Mouse (Mus musculus) forebrain, embryonic 15.5 days (tissue): Measurements from ENCODE around the gene Sdccag8. TPM values are rescaled to one million over a fixed set of nuclear protein-coding genes. Genes with fewer than 3 reads are reported as not detected.

Experiments used
- ATAC-seq: fragments of 200-750 bp; cut with Nextera tagmentation; replicated peaks from 2 replicates; pipeline ENCODE4 v1.8.0; 2017; ENCODE audit warnings: mild to moderate bottlenecking, moderate TSS enrichment, moderate library complexity
- H3K27ac ChIP-seq: fragments of 300-500 bp; sonication (generic); replicated peaks from 2 replicates; pipeline ENCODE4 v1.5.1; 2015; ENCODE audit warnings: mild to moderate bottlenecking, inconsistent platforms
- H3K27me3 ChIP-seq: fragments of 300-500 bp; sonication (generic); 2 replicates; pipeline ENCODE4 v1.6.1; 2015; ENCODE audit warnings: inconsistent platforms
- H3K36me3 ChIP-seq: fragments of 300-500 bp; sonication (generic); 2 replicates; pipeline ENCODE4 v1.6.1; 2015; ENCODE audit warnings: mild to moderate bottlenecking, inconsistent platforms
- H3K4me1 ChIP-seq: fragments of 300-500 bp; sonication (generic); 2 replicates; pipeline ENCODE4 v1.6.1; 2015; ENCODE audit warnings: inconsistent platforms
- H3K4me2 ChIP-seq: fragments of 300-500 bp; sonication (generic); replicated peaks from 2 replicates; pipeline ENCODE4 v1.6.1; 2015; ENCODE audit warnings: mild to moderate bottlenecking, inconsistent platforms
- H3K4me3 ChIP-seq: fragments of 300-500 bp; sonication (generic); 2 replicates; pipeline ENCODE4 v1.5.1; 2015; ENCODE audit warnings: mild to moderate bottlenecking, inconsistent platforms
- H3K9ac ChIP-seq: fragments of 300-500 bp; sonication (generic); replicated peaks from 2 replicates; pipeline ENCODE4 v1.6.1; 2015; ENCODE audit warnings: mild to moderate bottlenecking, inconsistent platforms
- H3K9me3 ChIP-seq: fragments of 300-500 bp; sonication (generic); 2 replicates; pipeline ENCODE4 v1.6.1; 2016; ENCODE audit warnings: inconsistent platforms
- WGBS: fragments of 180-500 bp; shearing (Covaris S2); methylation state at CpG from one replicate; pipeline ENCODE4 v1.1.7; 2015; ENCODE audit warnings: mixed read lengths; 5-methylcytosine and 5-hydroxymethylcytosine counted together
- polyA plus RNA-seq: library from polyadenylated mRNA; unstranded; fragments of >200 nt; fragmentation: Nextera tagmentation; extraction: Ambion mirVana; gene quantifications from 2 replicates; pipeline ENCODE4 v1.2.1, GENCODE M21; 2015

Sdccag8 gene
- polyA plus RNA-seq, 1 experiment from 2014 or later = 33.8 TPM

GRCm38 (mm10) chr1:177022751-177023150, 208.3 kb downstream of the Sdccag8 start:
- H3K9ac ChIP-seq = no peak overlapping the region
- H3K9me3 ChIP-seq = no peaks in the 10 kb centered on the region
- no peaks in the 10 kb centered on the region for H3K4me1 ChIP-seq
- WGBS = 77% methylated on average over 3 of the region's 3 CpGs
- no peak overlapping the region for H3K4me2 ChIP-seq
- H3K27ac ChIP-seq = no peak overlapping the region
- no peaks in the 10 kb centered on the region for H3K27me3 ChIP-seq
- peaks cover 19% of the 10 kb centered on the region for H3K36me3 ChIP-seq
- no peak for ATAC-seq
- no peak overlapping the region for H3K4me3 ChIP-seq

GRCm38 (mm10) chr1:177027706-177028105, 213.2 kb downstream of the Sdccag8 start:
- Histone ChIP-seq H3K9me3 (no peaks in the 10 kb centered on the region), H3K27me3 (no peaks in the 10 kb centered on the region), H3K4me1 (peaks cover 5% of the 10 kb centered on the region; the same call in 1 of the 2 replicates), H3K9ac (no peak overlapping the region), H3K4me3 (no peak overlapping the region), H3K36me3 (peaks cover 22% of the 10 kb centered on the region), H3K4me2 (no peak overlapping the region), H3K27ac (peak overlapping the region; percentile 52; the same call in 1 of the 2 replicates)
- WGBS = 83% methylated on average over 3 of the region's 3 CpGs
- no peak for ATAC-seq

GRCm38 (mm10) chr1:177029032-177029431, 214.6 kb downstream of the Sdccag8 start:
- Histone ChIP-seq H3K27me3 (no peaks in the 10 kb centered on the region), H3K27ac (no peak overlapping the region), H3K4me3 (no peak overlapping the region), H3K9me3 (no peaks in the 10 kb centered on the region), H3K4me1 (peaks cover 5% of the 10 kb centered on the region; the same call in 1 of the 2 replicates), H3K9ac (no peak overlapping the region), H3K36me3 (peaks cover 13% of the 10 kb centered on the region), H3K4me2 (no peak overlapping the region)
- ATAC-seq = no peak
- 88% methylated on average over 2 of the region's 2 CpGs for WGBS

GRCm38 (mm10) chr1:177030669-177031068, 216.2 kb downstream of the Sdccag8 start:
- no peak overlapping the region for H3K4me3 ChIP-seq
- H3K9me3 ChIP-seq = no peaks in the 10 kb centered on the region
- H3K36me3 ChIP-seq = peaks cover 5% of the 10 kb centered on the region; the same call in 1 of the 2 replicates
- H3K27ac ChIP-seq = no peak overlapping the region
- no peak for ATAC-seq
- 88% methylated on average over 3 of the region's 3 CpGs for WGBS
- H3K9ac ChIP-seq = no peak overlapping the region
- H3K27me3 ChIP-seq = no peaks in the 10 kb centered on the region
- H3K4me1 ChIP-seq = peaks cover 9% of the 10 kb centered on the region
- H3K4me2 ChIP-seq = no peak overlapping the region

GRCm38 (mm10) chr1:177031196-177031595, 216.7 kb downstream of the Sdccag8 start:
- Histone ChIP-seq H3K4me2 (no peak overlapping the region), H3K27ac (no peak overlapping the region), H3K4me1 (peaks cover 9% of the 10 kb centered on the region), H3K9me3 (no peaks in the 10 kb centered on the region), H3K36me3 (peaks cover 5% of the 10 kb centered on the region; the same call in 1 of the 2 replicates), H3K9ac (no peak overlapping the region), H3K27me3 (no peaks in the 10 kb centered on the region), H3K4me3 (no peak overlapping the region)
- WGBS = 95% methylated on average over 1 of the region's 1 CpGs
- no peak for ATAC-seq

- no peak overlapping the region for H3K9ac ChIP-seq
- H3K4me3 ChIP-seq = no peak overlapping the region
- peaks cover 5% of the 10 kb centered on the region; the same call in 1 of the 2 replicates for H3K36me3 ChIP-seq
- peaks cover 9% of the 10 kb centered on the region for H3K4me1 ChIP-seq
- no peaks in the 10 kb centered on the region for H3K27me3 ChIP-seq
- H3K4me2 ChIP-seq = no peak overlapping the region
- WGBS = 0% methylated on average over 1 of the region's 1 CpGs
- H3K9me3 ChIP-seq = no peaks in the 10 kb centered on the region
- peak overlapping the region; percentile 27; the same call in 1 of the 2 replicates for H3K27ac ChIP-seq
- ATAC-seq = no peak
Observed at GRCm38 (mm10) chr1:177032233-177032632, 217.8 kb downstream of the Sdccag8 start.

- no peak overlapping the region for H3K4me3 ChIP-seq
- 72% methylated on average over 2 of the region's 2 CpGs for WGBS
- H3K36me3 ChIP-seq = peaks cover 5% of the 10 kb centered on the region; the same call in 1 of the 2 replicates
- H3K9ac ChIP-seq = no peak overlapping the region
- H3K27me3 ChIP-seq = no peaks in the 10 kb centered on the region
- H3K9me3 ChIP-seq = no peaks in the 10 kb centered on the region
- H3K27ac ChIP-seq = peak overlapping the region; percentile 53
- no peak for ATAC-seq
- H3K4me1 ChIP-seq = peaks cover 14% of the 10 kb centered on the region
- H3K4me2 ChIP-seq = no peak overlapping the region
Observed at GRCm38 (mm10) chr1:177035460-177035859, 221.0 kb downstream of the Sdccag8 start.

- Histone ChIP-seq H3K4me1 (peaks cover 14% of the 10 kb centered on the region), H3K4me3 (no peak overlapping the region), H3K9ac (no peak overlapping the region), H3K36me3 (no peaks in the 10 kb centered on the region), H3K4me2 (no peak overlapping the region), H3K9me3 (no peaks in the 10 kb centered on the region), H3K27me3 (no peaks in the 10 kb centered on the region), H3K27ac (peak overlapping the region; percentile 82)
- ATAC-seq = no peak
- WGBS = 29% methylated on average over 2 of the region's 2 CpGs
Observed at GRCm38 (mm10) chr1:177038383-177038782, 223.9 kb downstream of the Sdccag8 start.

GRCm38 (mm10) chr1:177039093-177039674, 224.7 kb downstream of the Sdccag8 start:
- Histone ChIP-seq H3K9ac (no peak overlapping the region), H3K27ac (peak overlapping the region; percentile 86), H3K36me3 (no peaks in the 10 kb centered on the region), H3K4me1 (peaks cover 14% of the 10 kb centered on the region), H3K9me3 (no peaks in the 10 kb centered on the region), H3K4me3 (no peak overlapping the region), H3K4me2 (no peak overlapping the region), H3K27me3 (no peaks in the 10 kb centered on the region)
- 52% methylated on average over 6 of the region's 6 CpGs for WGBS
- ATAC-seq = peak; percentile 85

GRCm38 (mm10) chr1:177040058-177040457, 225.6 kb downstream of the Sdccag8 start:
- Histone ChIP-seq H3K9ac (no peak overlapping the region), H3K4me3 (no peak overlapping the region), H3K27ac (peak overlapping the region; percentile 81), H3K9me3 (no peaks in the 10 kb centered on the region), H3K4me1 (peaks cover 14% of the 10 kb centered on the region), H3K4me2 (no peak overlapping the region), H3K36me3 (no peaks in the 10 kb centered on the region), H3K27me3 (no peaks in the 10 kb centered on the region)
- WGBS = 34% methylated on average over 4 of the region's 4 CpGs
- no peak for ATAC-seq

- no peaks in the 10 kb centered on the region for H3K27me3 ChIP-seq
- peaks cover 6% of the 10 kb centered on the region for H3K4me1 ChIP-seq
- ATAC-seq = no peak
Observed at GRCm38 (mm10) chr1:177045885-177046284, 231.4 kb downstream of the Sdccag8 start.

GRCm38 (mm10) chr1:177046963-177047362, 232.5 kb downstream of the Sdccag8 start:
- H3K4me2 ChIP-seq = no peak overlapping the region
- H3K27ac ChIP-seq = 0 out of 2 replicates have a peak overlapping the region, but pooled peaks have one; percentile 0
- peaks cover 14% of the 10 kb centered on the region for H3K4me1 ChIP-seq
- 88% methylated on average over 2 of the region's 2 CpGs for WGBS
- no peaks in the 10 kb centered on the region for H3K27me3 ChIP-seq
- ATAC-seq = no peak
- no peak overlapping the region for H3K4me3 ChIP-seq
- H3K9ac ChIP-seq = no peak overlapping the region
- H3K36me3 ChIP-seq = peaks cover 3% of the 10 kb centered on the region; the same call in 1 of the 2 replicates
- no peaks in the 10 kb centered on the region for H3K9me3 ChIP-seq

More at GRCm38 (mm10) chr1:177045885-177046284, 231.4 kb downstream of the Sdccag8 start:
- Histone ChIP-seq H3K9ac (no peak overlapping the region), H3K27ac (no peak overlapping the region), H3K9me3 (no peaks in the 10 kb centered on the region), H3K4me3 (no peak overlapping the region), H3K36me3 (peaks cover 3% of the 10 kb centered on the region; the same call in 1 of the 2 replicates), H3K4me2 (no peak overlapping the region)

- no peak overlapping the region for H3K9ac ChIP-seq
- no peak overlapping the region for H3K4me2 ChIP-seq
- WGBS = 81% methylated on average over 2 of the region's 2 CpGs
Observed at GRCm38 (mm10) chr1:177048773-177049172, 234.3 kb downstream of the Sdccag8 start.

More at GRCm38 (mm10) chr1:177048773-177049172, 234.3 kb downstream of the Sdccag8 start:
- peaks cover 3% of the 10 kb centered on the region; the same call in 1 of the 2 replicates for H3K36me3 ChIP-seq
- peaks cover 16% of the 10 kb centered on the region for H3K4me1 ChIP-seq
- no peak overlapping the region for H3K4me3 ChIP-seq
- ATAC-seq = no peak
- no peaks in the 10 kb centered on the region for H3K27me3 ChIP-seq
- no peak overlapping the region for H3K27ac ChIP-seq
- no peaks in the 10 kb centered on the region for H3K9me3 ChIP-seq
